Mouse (Mus musculus): Measurements from ENCODE around the gene Rapsn.

DNA sequence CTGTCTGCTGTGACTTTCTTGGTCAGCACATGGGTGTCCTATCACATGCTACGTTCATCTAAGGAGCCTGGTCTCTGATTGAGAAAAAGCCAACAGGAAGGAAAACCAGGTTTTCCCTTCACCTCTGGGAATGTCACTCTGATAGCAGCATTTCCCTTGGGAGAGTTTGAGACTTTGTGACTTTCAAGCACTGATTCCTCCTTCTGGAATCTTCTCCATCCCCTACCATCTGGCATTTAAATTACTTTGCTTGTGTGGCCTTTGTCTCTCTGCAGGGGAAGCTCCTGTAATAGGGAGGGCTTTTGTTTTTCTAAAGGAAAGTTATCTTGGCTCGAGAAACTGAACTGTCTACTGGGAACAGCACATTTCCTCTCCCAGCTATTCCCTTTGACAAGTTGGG is 12.3 kb upstream of the Rapsn start:
- TF ChIP-seq CTCF (IDR thresholded peaks at IDR 0.05; ENCODE audit: low read depth) (no peak), EP300 (optimal IDR thresholded peaks at IDR 0.05) (no peak)
